Mouse (Mus musculus): Measurements from ENCODE around the gene Slc27a1.

DNA sequence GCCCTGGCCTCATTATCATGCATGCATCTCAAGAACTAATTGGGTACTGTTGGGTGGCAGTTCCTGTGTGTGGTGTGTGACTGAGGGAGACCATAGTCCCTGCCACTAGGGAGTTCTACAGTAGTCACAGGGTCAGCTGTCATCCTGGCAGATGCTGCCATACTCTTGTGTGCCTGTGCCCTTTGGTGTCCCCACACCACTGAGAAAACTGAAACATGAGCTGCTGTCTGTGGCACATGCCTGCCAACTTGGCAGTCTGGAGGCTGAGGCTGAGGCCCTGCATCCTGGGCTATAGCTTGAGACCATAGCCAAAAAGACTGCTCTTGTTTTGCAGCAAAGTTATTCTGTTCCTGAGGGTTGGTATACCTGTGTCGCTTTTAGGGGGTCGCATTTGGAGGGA is 51.1 kb downstream of the Slc27a1 start:
- TF ChIP-seq CTCF (IDR thresholded peaks at IDR 0.05; ENCODE audit: low read depth) (no peak), EP300 (IDR thresholded peaks at IDR 0.05; ENCODE audit: low read depth) (no peak)

Measured in heart, postnatal 0 days (tissue).